Mouse (Mus musculus): Measurements from ENCODE around the gene Pbx1. TPM values are rescaled to one million over a fixed set of nuclear protein-coding genes. Genes with fewer than 3 reads are reported as not detected.

Pbx1 gene
- polyA plus RNA-seq, 2 experiments = 26.5 to 48.2 TPM

- Histone ChIP-seq H3K4me3 (replicated peaks; ENCODE audit: low read length) (no peak overlapping the region), H3K9me3 (ENCODE audit: control insufficient read depth, low read length) (no peaks in the 10 kb centered on the region), H3K4me2 (replicated peaks; ENCODE audit: low read depth, low read length, severe bottlenecking) (0 out of 2 replicates have a peak overlapping the region, but pooled peaks have one; percentile 3), H3K4me1 (ENCODE audit: control insufficient read depth, insufficient read depth, low read length) (peaks cover 60% of the 10 kb centered on the region), H3K27ac (replicated peaks; ENCODE audit: low read depth, low read length) (no peak overlapping the region), H3K27me3 (ENCODE audit: control insufficient read depth, insufficient read depth, low read length) (no peaks in the 10 kb centered on the region), H3K9ac (ENCODE audit: low read depth, low read length, severe bottlenecking) (no peak overlapping the region), H3K36me3 (ENCODE audit: control insufficient read depth, insufficient read depth, low read length) (no peaks in the 10 kb centered on the region)
- TF ChIP-seq POLR2A (IDR thresholded peaks at IDR 0.05; ENCODE audit: borderline replicate concordance, extremely low read depth, insufficient read depth, insufficient read length) = no peak
- peak; percentile 39 for DNase-seq (ENCODE audit: low spot score)
- WGBS = 21% methylated on average over 5 of the region's 5 CpGs
- ATAC-seq (ENCODE audit: low FRiP score, low read depth) = no peak
Observed at GRCm38 (mm10) chr1:168245539-168245938, 186.5 kb downstream of the Pbx1 start.

GRCm38 (mm10) chr1:168243759-168244158, 188.3 kb downstream of the Pbx1 start:
- no peaks in the 10 kb centered on the region for H3K36me3 ChIP-seq (ENCODE audit: control insufficient read depth, insufficient read depth, low read length)
- ATAC-seq (ENCODE audit: low FRiP score, low read depth) (no peak), DNase-seq (ENCODE audit: low spot score) (no peak)
- no peak overlapping the region for H3K9ac ChIP-seq (ENCODE audit: low read depth, low read length, severe bottlenecking)
- H3K27me3 ChIP-seq (ENCODE audit: control insufficient read depth, insufficient read depth, low read length) = no peaks in the 10 kb centered on the region
- H3K4me2 ChIP-seq (replicated peaks; ENCODE audit: low read depth, low read length, severe bottlenecking) = no peak overlapping the region
- WGBS = 71% methylated on average over 12 of the region's 12 CpGs
- no peaks in the 10 kb centered on the region for H3K9me3 ChIP-seq (ENCODE audit: control insufficient read depth, low read length)
- H3K4me3 ChIP-seq (replicated peaks; ENCODE audit: low read length) = no peak overlapping the region
- peaks cover 62% of the 10 kb centered on the region for H3K4me1 ChIP-seq (ENCODE audit: control insufficient read depth, insufficient read depth, low read length)
- no peak overlapping the region for H3K27ac ChIP-seq (replicated peaks; ENCODE audit: low read depth, low read length)
- no peak for TF ChIP-seq POLR2A (IDR thresholded peaks at IDR 0.05; ENCODE audit: borderline replicate concordance, extremely low read depth, insufficient read depth, insufficient read length)

- no peak overlapping the region for H3K4me2 ChIP-seq (replicated peaks; ENCODE audit: low read depth, low read length, severe bottlenecking)
- DNase-seq (ENCODE audit: low spot score) (no peak), ATAC-seq (ENCODE audit: low FRiP score, low read depth) (no peak)
- H3K27me3 ChIP-seq (ENCODE audit: control insufficient read depth, insufficient read depth, low read length) = no peaks in the 10 kb centered on the region
- H3K4me3 ChIP-seq (replicated peaks; ENCODE audit: low read length) = no peak overlapping the region
- no peaks in the 10 kb centered on the region for H3K9me3 ChIP-seq (ENCODE audit: control insufficient read depth, low read length)
- H3K27ac ChIP-seq (replicated peaks; ENCODE audit: low read depth, low read length) = no peak overlapping the region
- 65% methylated on average over 7 of the region's 7 CpGs for WGBS
- no peaks in the 10 kb centered on the region for H3K36me3 ChIP-seq (ENCODE audit: control insufficient read depth, insufficient read depth, low read length)
- TF ChIP-seq POLR2A (IDR thresholded peaks at IDR 0.05; ENCODE audit: borderline replicate concordance, extremely low read depth, insufficient read depth, insufficient read length) = no peak
- H3K4me1 ChIP-seq (ENCODE audit: control insufficient read depth, insufficient read depth, low read length) = peaks cover 61% of the 10 kb centered on the region
- no peak overlapping the region for H3K9ac ChIP-seq (ENCODE audit: low read depth, low read length, severe bottlenecking)
Observed at GRCm38 (mm10) chr1:168243068-168243467, 189.0 kb downstream of the Pbx1 start.

GRCm38 (mm10) chr1:168241316-168241715, 190.8 kb downstream of the Pbx1 start:
- Histone ChIP-seq H3K27ac (replicated peaks; ENCODE audit: low read depth, low read length) (no peak overlapping the region), H3K36me3 (ENCODE audit: control insufficient read depth, insufficient read depth, low read length) (no peaks in the 10 kb centered on the region), H3K4me2 (replicated peaks; ENCODE audit: low read depth, low read length, severe bottlenecking) (peak overlapping the region; percentile 4), H3K4me3 (replicated peaks; ENCODE audit: low read length) (no peak overlapping the region), H3K9ac (ENCODE audit: low read depth, low read length, severe bottlenecking) (no peak overlapping the region), H3K4me1 (ENCODE audit: control insufficient read depth, insufficient read depth, low read length) (peaks cover 45% of the 10 kb centered on the region), H3K9me3 (ENCODE audit: control insufficient read depth, low read length) (no peaks in the 10 kb centered on the region), H3K27me3 (ENCODE audit: control insufficient read depth, insufficient read depth, low read length) (no peaks in the 10 kb centered on the region)
- TF ChIP-seq POLR2A (IDR thresholded peaks at IDR 0.05; ENCODE audit: borderline replicate concordance, extremely low read depth, insufficient read depth, insufficient read length) = no peak
- 22% methylated on average over 7 of the region's 7 CpGs for WGBS
- no peak for DNase-seq (ENCODE audit: low spot score)
- no peak for ATAC-seq (ENCODE audit: low FRiP score, low read depth)

GRCm38 (mm10) chr1:168240846-168241245, 191.2 kb downstream of the Pbx1 start:
- H3K36me3 ChIP-seq (ENCODE audit: control insufficient read depth, insufficient read depth, low read length) = no peaks in the 10 kb centered on the region
- ATAC-seq (ENCODE audit: low FRiP score, low read depth) (no peak), DNase-seq (ENCODE audit: low spot score) (peak; percentile 25)
- H3K4me1 ChIP-seq (ENCODE audit: control insufficient read depth, insufficient read depth, low read length) = peaks cover 40% of the 10 kb centered on the region
- no peak overlapping the region for H3K9ac ChIP-seq (ENCODE audit: low read depth, low read length, severe bottlenecking)
- H3K27ac ChIP-seq (replicated peaks; ENCODE audit: low read depth, low read length) = no peak overlapping the region
- WGBS = 37% methylated on average over 7 of the region's 7 CpGs
- no peaks in the 10 kb centered on the region for H3K9me3 ChIP-seq (ENCODE audit: control insufficient read depth, low read length)
- no peak overlapping the region for H3K4me2 ChIP-seq (replicated peaks; ENCODE audit: low read depth, low read length, severe bottlenecking)
- H3K4me3 ChIP-seq (replicated peaks; ENCODE audit: low read length) = no peak overlapping the region
- no peak for TF ChIP-seq POLR2A (IDR thresholded peaks at IDR 0.05; ENCODE audit: borderline replicate concordance, extremely low read depth, insufficient read depth, insufficient read length)
- H3K27me3 ChIP-seq (ENCODE audit: control insufficient read depth, insufficient read depth, low read length) = no peaks in the 10 kb centered on the region

- no peak for TF ChIP-seq POLR2A (IDR thresholded peaks at IDR 0.05; ENCODE audit: borderline replicate concordance, extremely low read depth, insufficient read depth, insufficient read length)
Observed at GRCm38 (mm10) chr1:168240386-168240785, 191.7 kb downstream of the Pbx1 start.

More at GRCm38 (mm10) chr1:168240386-168240785, 191.7 kb downstream of the Pbx1 start:
- Histone ChIP-seq H3K36me3 (ENCODE audit: control insufficient read depth, insufficient read depth, low read length) (no peaks in the 10 kb centered on the region), H3K9ac (ENCODE audit: low read depth, low read length, severe bottlenecking) (no peak overlapping the region), H3K4me2 (replicated peaks; ENCODE audit: low read depth, low read length, severe bottlenecking) (no peak overlapping the region), H3K27ac (replicated peaks; ENCODE audit: low read depth, low read length) (no peak overlapping the region), H3K9me3 (ENCODE audit: control insufficient read depth, low read length) (no peaks in the 10 kb centered on the region), H3K27me3 (ENCODE audit: control insufficient read depth, insufficient read depth, low read length) (no peaks in the 10 kb centered on the region), H3K4me3 (replicated peaks; ENCODE audit: low read length) (no peak overlapping the region), H3K4me1 (ENCODE audit: control insufficient read depth, insufficient read depth, low read length) (peaks cover 36% of the 10 kb centered on the region)
- DNase-seq (ENCODE audit: low spot score) (no peak), ATAC-seq (ENCODE audit: low FRiP score, low read depth) (no peak)
- 75% methylated on average over 5 of the region's 5 CpGs for WGBS
